Mouse (Mus musculus) midbrain, embryonic 14.5 days (tissue): ENCODE data around the gene Gm17019. TPM values are rescaled to one million over a fixed set of nuclear protein-coding genes. Genes with fewer than 3 reads are reported as not detected.

Experiments used
- polyA plus RNA-seq: library from polyadenylated mRNA; unstranded; fragments of >200 nt; fragmentation: Nextera tagmentation; extraction: Ambion mirVana; gene quantifications from 2 replicates; pipeline ENCODE4 v1.2.1, GENCODE M21; 2014

The Gm17019 gene
- polyA plus RNA-seq, 1 experiment from 2014 or later: not detected

Other genes starting within 250 kb of the Gm17019 start
- not detected in 2 replicates for gene Gm9758, start 118.1 kb downstream of the Gm17019 start, polyA plus RNA-seq
- not detected in 2 replicates for gene Speer4e, start 94.6 kb downstream of the Gm17019 start, polyA plus RNA-seq
- gene Gm10354, start 54.1 kb downstream of the Gm17019 start, polyA plus RNA-seq: not detected in 2 replicates